Mouse (Mus musculus): ENCODE measurements around the gene Sgms1.

GRCm38 (mm10) chr19:32102294-32102975 is 287.1 kb downstream of the Sgms1 start:
- TF ChIP-seq POLR2A (IDR thresholded peaks at IDR 0.05; ENCODE audit: low read depth, low read length), result no peak
- TF ChIP-seq CTCF (IDR thresholded peaks at IDR 0.05; ENCODE audit: borderline replicate concordance, insufficient read depth, low read length), result no peak

Data from embryonic fibroblast, embryonic 13.5 days (primary cell).